Mouse (Mus musculus) hindbrain, postnatal 0 days (tissue): ENCODE data around the gene Frem3. TPM values are rescaled to one million over a fixed set of nuclear protein-coding genes. Genes with fewer than 3 reads are reported as not detected.

Source experiments
- ATAC-seq: fragments of 200-750 bp; cut with Nextera tagmentation; 2 replicates; pipeline ENCODE4 v1.8.0; 2017; ENCODE audit warnings: mild to moderate bottlenecking, moderate TSS enrichment, moderate library complexity
- DNase-seq: peaks from one replicate; pipeline ENCODE4 v3.0.0-alpha.2; 2015; ENCODE audit warnings: low spot score
- H3K27ac ChIP-seq: fragments of 300-500 bp; sonication (generic); 2 replicates; pipeline ENCODE4 v1.5.1; 2014; ENCODE audit warnings: mild to moderate bottlenecking
- H3K27me3 ChIP-seq: fragments of 300-500 bp; sonication (generic); 2 replicates; pipeline ENCODE4 v1.6.1; 2014; ENCODE audit warnings: low read length, mixed read lengths; ENCODE audit not compliant: insufficient read depth
- H3K36me3 ChIP-seq: fragments of 300-500 bp; sonication (generic); 2 replicates; pipeline ENCODE4 v1.6.1; 2014; ENCODE audit warnings: low read length, mixed read lengths; ENCODE audit not compliant: insufficient read depth
- H3K4me1 ChIP-seq: fragments of 300-500 bp; sonication (generic); 2 replicates; pipeline ENCODE4 v1.6.1; 2014; ENCODE audit warnings: antibody characterized with exemption, low read length, mixed read lengths; ENCODE audit not compliant: insufficient read depth
- H3K4me2 ChIP-seq: fragments of 300-500 bp; sonication (generic); 2 replicates; pipeline ENCODE4 v1.6.1; 2014; ENCODE audit warnings: low read depth, mild to moderate bottlenecking, low read length, moderate library complexity, mixed read lengths
- H3K4me3 ChIP-seq: fragments of 300-500 bp; sonication (generic); 2 replicates; pipeline ENCODE4 v1.5.1; 2014; ENCODE audit warnings: low read length
- H3K9ac ChIP-seq: fragments of 300-500 bp; sonication (generic); replicated peaks from 2 replicates; pipeline ENCODE4 v1.6.1; 2014; ENCODE audit warnings: mild to moderate bottlenecking, low read length, moderate library complexity, mixed read lengths
- H3K9me3 ChIP-seq: fragments of 300-500 bp; sonication (generic); 2 replicates; pipeline ENCODE4 v1.6.1; 2016; ENCODE audit warnings: low read length, mixed read lengths
- CTCF ChIP-seq: IDR thresholded peaks from 2 replicates; pipeline ENCODE4 v1.5.1; 2016; ENCODE audit warnings: antibody characterized with exemption, control low read depth, low read depth
- WGBS: fragments of 180-500 bp; shearing (Covaris S2); extraction: QIAGEN DNeasy Blood & Tissue Kit; methylation state at CpG from one replicate; pipeline ENCODE4 v1.1.7; 2014; 5-methylcytosine and 5-hydroxymethylcytosine counted together
- polyA plus RNA-seq: library from polyadenylated mRNA; unstranded; fragments of >200 nt; fragmentation: Nextera tagmentation; extraction: Ambion mirVana; gene quantifications from 2 replicates; pipeline ENCODE4 v1.2.1, GENCODE M21; 2015
- total RNA-seq: library from RNA; depleted of rRNA; stranded (reverse); fragments of >200 nt; gene quantifications from 2 replicates; pipeline ENCODE4 v1.2.3, GENCODE M21; 2014

The Frem3 gene
- total and polyA plus RNA-seq, 2 experiments from 2014 or later: 0.25 to 0.58 TPM

DNA sequence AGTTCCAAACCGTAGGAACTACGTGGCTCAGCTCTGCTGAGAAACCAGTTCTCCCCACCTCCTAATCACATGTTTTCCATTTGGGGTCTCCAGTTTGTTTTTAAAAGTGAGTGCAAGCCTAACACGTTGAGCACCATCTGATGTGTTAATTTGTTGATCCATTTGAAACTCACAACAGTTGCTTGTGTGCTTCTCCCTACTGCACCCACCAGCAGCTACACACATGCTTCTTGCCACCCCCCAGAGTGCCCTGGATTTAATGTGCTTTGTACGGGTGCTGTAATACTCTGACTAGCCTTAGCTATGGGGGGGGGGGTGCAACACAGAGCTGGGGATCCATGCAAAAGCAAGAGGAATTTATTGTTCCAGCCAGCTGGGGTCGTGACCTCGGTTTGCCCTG, 36.5 kb downstream of the Frem3 start:
- ATAC-seq (no peak), DNase-seq (no peak)
- Histone ChIP-seq H3K4me3 (no peak overlapping the region), H3K4me1 (no peaks in the 10 kb centered on the region), H3K9me3 (no peaks in the 10 kb centered on the region), H3K4me2 (no peak overlapping the region), H3K9ac (no peak overlapping the region), H3K27ac (no peak overlapping the region), H3K36me3 (no peaks in the 10 kb centered on the region), H3K27me3 (no peaks in the 10 kb centered on the region)
- WGBS: 73% methylated on average over 6 of the region's 6 CpGs
- no peak for TF ChIP-seq CTCF

DNA sequence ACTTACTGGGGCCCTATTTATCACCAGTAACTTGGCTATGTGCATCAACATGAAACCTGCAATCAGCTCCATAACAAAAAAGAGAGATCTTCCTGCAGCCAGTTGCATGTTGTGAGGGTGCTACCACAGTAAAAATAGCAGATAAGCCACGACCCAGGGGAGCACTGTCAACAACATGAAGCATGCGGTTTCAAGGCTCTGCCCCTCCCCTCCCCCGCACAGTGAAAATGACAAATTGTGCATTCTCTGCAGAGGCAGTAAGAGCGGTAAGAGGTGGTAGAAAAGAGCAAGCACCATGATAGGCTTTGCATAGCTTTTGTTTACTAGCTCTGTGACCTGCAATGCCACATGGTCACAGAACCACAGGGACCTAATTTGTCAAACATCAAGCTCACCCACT, 46.8 kb downstream of the Frem3 start:
- Histone ChIP-seq H3K4me2 (no peak overlapping the region), H3K36me3 (no peaks in the 10 kb centered on the region), H3K4me3 (no peak overlapping the region), H3K4me1 (no peaks in the 10 kb centered on the region), H3K27me3 (no peaks in the 10 kb centered on the region), H3K9ac (no peak overlapping the region), H3K9me3 (no peaks in the 10 kb centered on the region), H3K27ac (no peak overlapping the region)
- TF ChIP-seq CTCF: no peak
- no peak for DNase-seq
- WGBS: 39% methylated on average over 4 of the region's 4 CpGs
- ATAC-seq: no peak

DNA sequence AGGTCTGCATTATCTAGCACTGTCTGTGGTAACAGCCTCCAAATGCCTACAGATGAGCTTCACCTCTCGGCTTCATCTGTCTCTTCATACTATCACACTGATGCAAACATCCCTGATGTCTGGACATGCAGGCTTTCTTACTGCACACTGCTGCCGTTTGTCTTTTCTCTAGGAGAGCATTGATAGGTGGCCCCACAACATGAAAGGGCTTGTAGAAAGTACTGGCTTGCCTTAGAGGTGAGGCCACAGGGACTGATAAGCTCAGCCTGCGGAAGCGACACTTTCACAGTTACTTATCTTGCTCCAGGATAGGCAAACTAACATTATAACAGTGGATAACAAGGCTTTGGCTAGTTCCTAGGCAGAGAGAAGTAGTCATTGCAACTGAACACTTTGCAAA, 50.2 kb downstream of the Frem3 start:
- Histone ChIP-seq H3K9ac (no peak overlapping the region), H3K4me2 (no peak overlapping the region), H3K4me1 (no peaks in the 10 kb centered on the region), H3K9me3 (no peaks in the 10 kb centered on the region), H3K27ac (no peak overlapping the region), H3K36me3 (no peaks in the 10 kb centered on the region), H3K4me3 (no peak overlapping the region), H3K27me3 (no peaks in the 10 kb centered on the region)
- no peak for ATAC-seq
- WGBS: 89% methylated on average over 4 of the region's 4 CpGs
- no peak for TF ChIP-seq CTCF
- no peak for DNase-seq

GRCm38 (mm10) chr8:80663476-80663875, 52.6 kb downstream of the Frem3 start:
- DNase-seq: no peak
- 81% methylated on average over 3 of the region's 3 CpGs for WGBS
- no peak for ATAC-seq
- no peak overlapping the region for H3K4me3 ChIP-seq
- no peak for TF ChIP-seq CTCF
- H3K36me3 ChIP-seq: no peaks in the 10 kb centered on the region
- H3K27ac ChIP-seq: no peak overlapping the region
- no peaks in the 10 kb centered on the region for H3K4me1 ChIP-seq
- H3K9ac ChIP-seq: no peak overlapping the region
- no peaks in the 10 kb centered on the region for H3K27me3 ChIP-seq
- no peak overlapping the region for H3K4me2 ChIP-seq
- no peaks in the 10 kb centered on the region for H3K9me3 ChIP-seq

- Histone ChIP-seq H3K36me3 (no peaks in the 10 kb centered on the region), H3K27me3 (no peaks in the 10 kb centered on the region), H3K27ac (no peak overlapping the region), H3K9ac (no peak overlapping the region), H3K4me1 (no peaks in the 10 kb centered on the region), H3K4me3 (no peak overlapping the region), H3K9me3 (no peaks in the 10 kb centered on the region), H3K4me2 (no peak overlapping the region)
- no peak for ATAC-seq
- no peak for TF ChIP-seq CTCF
- no peak for DNase-seq
- 76% methylated on average over 17 of the region's 17 CpGs for WGBS
These were observed 58.5 kb downstream of the Frem3 start for GRCm38 (mm10) chr8:80669277-80669901.

GRCm38 (mm10) chr8:80682594-80682993, 71.7 kb downstream of the Frem3 start:
- Histone ChIP-seq H3K4me2 (no peak overlapping the region), H3K27me3 (no peaks in the 10 kb centered on the region), H3K4me1 (no peaks in the 10 kb centered on the region), H3K4me3 (no peak overlapping the region), H3K36me3 (no peaks in the 10 kb centered on the region), H3K27ac (no peak overlapping the region), H3K9me3 (no peaks in the 10 kb centered on the region), H3K9ac (no peak overlapping the region)
- no peak for TF ChIP-seq CTCF
- WGBS: 78% methylated on average over 5 of the region's 5 CpGs
- ATAC-seq: no peak
- DNase-seq: no peak

DNA sequence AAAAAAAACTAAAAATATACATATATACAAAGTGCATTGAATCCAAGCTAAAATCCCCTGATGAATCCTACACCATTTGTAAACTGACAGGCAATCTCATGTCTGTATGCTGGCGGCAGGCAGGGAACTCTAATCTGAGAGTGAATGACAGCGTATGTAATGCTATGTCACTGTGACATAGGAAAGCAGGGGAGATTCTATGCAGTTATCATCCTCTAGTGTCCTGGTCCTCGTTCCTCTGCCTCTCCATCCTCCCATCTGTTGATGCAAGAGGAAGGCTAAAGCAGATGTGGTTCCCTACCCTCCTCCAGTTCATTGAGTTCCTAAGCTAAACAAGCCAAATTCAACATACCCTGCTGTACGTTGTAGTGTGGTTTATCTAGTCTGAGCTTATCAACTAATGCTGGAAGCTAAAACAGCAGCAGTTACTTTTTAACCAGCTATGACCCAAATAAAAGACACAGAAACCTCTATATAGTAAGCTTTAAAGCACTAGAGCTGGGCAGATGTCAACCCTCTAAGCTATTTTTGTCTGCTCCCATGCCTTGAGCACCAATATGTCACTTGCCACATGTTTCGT, 73.0 kb downstream of the Frem3 start:
- TF ChIP-seq CTCF: no peak
- no peak overlapping the region for H3K4me3 ChIP-seq
- H3K36me3 ChIP-seq: no peaks in the 10 kb centered on the region
- DNase-seq (no peak), ATAC-seq (no peak)
- H3K4me1 ChIP-seq: no peaks in the 10 kb centered on the region
- no peaks in the 10 kb centered on the region for H3K9me3 ChIP-seq
- 81% methylated on average over 5 of the region's 5 CpGs for WGBS
- no peak overlapping the region for H3K9ac ChIP-seq
- H3K4me2 ChIP-seq: no peak overlapping the region
- no peak overlapping the region for H3K27ac ChIP-seq
- H3K27me3 ChIP-seq: no peaks in the 10 kb centered on the region
